Mouse (Mus musculus): ENCODE data around the gene Zgpat.

- no peak for TF ChIP-seq POLR2A (IDR thresholded peaks at IDR 0.05; ENCODE audit: borderline replicate concordance, control insufficient read depth, low read depth, low read length)
- no peak for TF ChIP-seq CTCF (IDR thresholded peaks at IDR 0.05; ENCODE audit: control insufficient read depth, insufficient read depth, low read length)
These were observed 19.7 kb downstream of the Zgpat start for GRCm38 (mm10) chr2:181384463-181384862.

Measured in bone marrow, adult 2 months (tissue).